Mouse (Mus musculus): Measurements from ENCODE around the gene Slc7a6os. TPM values are rescaled to one million over a fixed set of nuclear protein-coding genes. Genes with fewer than 3 reads are reported as not detected.

Gene Slc7a6os
- total and polyA plus RNA-seq, 2 experiments from 2014 or later, result 37.4 to 56.7 TPM

DNA sequence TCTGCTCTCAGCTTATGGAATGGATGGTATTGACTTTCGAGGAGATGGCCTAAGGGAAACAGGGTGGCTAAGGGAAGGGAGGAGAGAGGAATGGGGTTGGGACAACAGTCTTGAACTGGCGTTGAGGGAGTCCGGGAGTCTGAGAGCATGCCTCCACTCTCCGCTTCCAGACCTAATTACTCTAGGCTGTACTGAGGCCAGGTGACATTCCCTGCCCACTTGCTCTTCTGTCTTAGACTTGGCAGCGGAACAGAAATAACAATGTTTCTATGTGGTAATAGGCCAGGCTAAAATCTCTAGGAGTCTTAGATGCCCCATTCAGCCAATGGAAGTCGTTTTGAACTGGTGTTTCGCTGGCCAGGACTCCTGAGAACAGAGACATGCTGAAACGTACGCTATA lies 59.7 kb downstream of the Slc7a6os start:
- no peaks in the 10 kb centered on the region for H3K36me3 ChIP-seq (ENCODE audit: insufficient read depth, low read length)
- WGBS, result 69% methylated on average over 9 of the region's 9 CpGs
- no peaks in the 10 kb centered on the region for H3K9me3 ChIP-seq (ENCODE audit: low read length)
- ATAC-seq (no peak), DNase-seq (ENCODE audit: low spot score) (no peak)
- H3K9ac ChIP-seq (replicated peaks; ENCODE audit: low read length), result peak overlapping the region; percentile 79
- H3K4me2 ChIP-seq (ENCODE audit: low read depth, low read length), result peak overlapping the region; percentile 57
- H3K4me1 ChIP-seq (ENCODE audit: insufficient read depth, low read length), result peaks cover 11% of the 10 kb centered on the region
- peak overlapping the region; percentile 82 for H3K4me3 ChIP-seq (ENCODE audit: low read length)
- no peak overlapping the region for H3K27ac ChIP-seq
- TF ChIP-seq CTCF (IDR thresholded peaks at IDR 0.05; ENCODE audit: low read depth), result no peak
- H3K27me3 ChIP-seq (ENCODE audit: insufficient read depth, low read length), result no peaks in the 10 kb centered on the region

Other genes starting within 250 kb of the Slc7a6os start
- 22.5 and 25.5 TPM in 2 replicates for gene Slc12a4, start 244.8 kb downstream of the Slc7a6os start, total RNA-seq (2014; rRNA removed)
- gene Slc12a4, start 244.8 kb downstream of the Slc7a6os start, polyA plus RNA-seq (2015; fragmentation: Nextera tagmentation; extraction: Ambion mirVana), result 16.3 and 16.9 TPM in 2 replicates
- gene Dpep3, start 231.5 kb downstream of the Slc7a6os start, total RNA-seq (2014; rRNA removed), result not detected in 2 replicates
- not detected in 2 replicates for gene Dpep3, start 231.5 kb downstream of the Slc7a6os start, polyA plus RNA-seq (2015; fragmentation: Nextera tagmentation; extraction: Ambion mirVana)
- 9.3 and 15.4 TPM in 2 replicates for gene Dus2, start 219.6 kb downstream of the Slc7a6os start, total RNA-seq (2014; rRNA removed)
- gene Dus2, start 219.6 kb downstream of the Slc7a6os start, polyA plus RNA-seq (2015; fragmentation: Nextera tagmentation; extraction: Ambion mirVana), result 20.2 and 22.4 TPM in 2 replicates
- gene Dpep2nb, start 205.0 kb downstream of the Slc7a6os start, total RNA-seq (2014; rRNA removed), result not detected in 2 replicates
- not detected in 2 replicates for gene Dpep2nb, start 205.0 kb downstream of the Slc7a6os start, polyA plus RNA-seq (2015; fragmentation: Nextera tagmentation; extraction: Ambion mirVana)
- gene Ddx28, start 199.1 kb downstream of the Slc7a6os start, total RNA-seq (2014; rRNA removed), result 36.7 and 43.3 TPM in 2 replicates
- gene Ddx28, start 199.1 kb downstream of the Slc7a6os start, polyA plus RNA-seq (2015; fragmentation: Nextera tagmentation; extraction: Ambion mirVana), result 19.7 and 20.2 TPM in 2 replicates
- gene Nfatc3, start 152.1 kb downstream of the Slc7a6os start, total RNA-seq (2014; rRNA removed), result 14.0 and 24.0 TPM in 2 replicates
- 2.8 and 2.9 TPM in 2 replicates for gene Nfatc3, start 152.1 kb downstream of the Slc7a6os start, polyA plus RNA-seq (2015; fragmentation: Nextera tagmentation; extraction: Ambion mirVana)
- gene Esrp2, start 74.0 kb downstream of the Slc7a6os start, total RNA-seq (2014; rRNA removed), result 0.10 and 0.75 TPM in 2 replicates
- 0.10 and 0.15 TPM in 2 replicates for gene Esrp2, start 74.0 kb downstream of the Slc7a6os start, polyA plus RNA-seq (2015; fragmentation: Nextera tagmentation; extraction: Ambion mirVana)
- gene Pla2g15, start 60.5 kb downstream of the Slc7a6os start, total RNA-seq (2014; rRNA removed), result 14.9 and 18.2 TPM in 2 replicates
- gene Pla2g15, start 60.5 kb downstream of the Slc7a6os start, polyA plus RNA-seq (2015; fragmentation: Nextera tagmentation; extraction: Ambion mirVana), result 14.6 and 15.7 TPM in 2 replicates
- 35.2 and 39.1 TPM in 2 replicates for gene Slc7a6, start 42.1 kb downstream of the Slc7a6os start, total RNA-seq (2014; rRNA removed)
- gene Slc7a6, start 42.1 kb downstream of the Slc7a6os start, polyA plus RNA-seq (2015; fragmentation: Nextera tagmentation; extraction: Ambion mirVana), result 49.9 and 53.2 TPM in 2 replicates
- gene Prmt7, start within 50 bp of the Slc7a6os start, total RNA-seq (2014; rRNA removed), result 60.1 and 71.3 TPM in 2 replicates
- gene Prmt7, start within 50 bp of the Slc7a6os start, polyA plus RNA-seq (2015; fragmentation: Nextera tagmentation; extraction: Ambion mirVana), result 47.2 and 50.9 TPM in 2 replicates
- gene Smpd3, start 127.1 kb upstream of the Slc7a6os start, total RNA-seq (2014; rRNA removed), result 88.3 and 96.1 TPM in 2 replicates
- gene Smpd3, start 127.1 kb upstream of the Slc7a6os start, polyA plus RNA-seq (2015; fragmentation: Nextera tagmentation; extraction: Ambion mirVana), result 51.6 and 58.2 TPM in 2 replicates
- 22.6 and 26.2 TPM in 2 replicates for gene Zfp90, start 204.4 kb upstream of the Slc7a6os start, total RNA-seq (2014; rRNA removed)
- gene Zfp90, start 204.4 kb upstream of the Slc7a6os start, polyA plus RNA-seq (2015; fragmentation: Nextera tagmentation; extraction: Ambion mirVana), result 31.5 and 32.2 TPM in 2 replicates

Measured in hindbrain, postnatal 0 days (tissue).